Mouse (Mus musculus) left cerebral cortex, postnatal 25 days (tissue): Measurements from ENCODE around the gene P2ry6. TPM values are rescaled to one million over a fixed set of nuclear protein-coding genes. Genes with fewer than 3 reads are reported as not detected.
A peak's percentile ranks its signal among the peaks of the same experiment; 100 is the strongest.

Source experiments
- DNase-seq, 2 experiments: peaks; one replicate each; pipeline ENCODE4 v3.0.0; 2022; ENCODE audit warnings: low spot score in 2 of 2, mixed read lengths in 1 of 2
- intact Hi-C: fragments of 180-260 bp; cut with DNase I; formaldehyde crosslinking; loops from one replicate; pipeline ENCODE4 v1.15.1; 2025
- total RNA-seq, 2 experiments: library from RNA; stranded (reverse); gene quantifications; 2 replicates each; pipeline ENCODE4 v1.2.3; 2021

P2ry6 gene
- total RNA-seq, 2 experiments from 2014 or later, result 2.5 to 4.1 TPM

DNA sequence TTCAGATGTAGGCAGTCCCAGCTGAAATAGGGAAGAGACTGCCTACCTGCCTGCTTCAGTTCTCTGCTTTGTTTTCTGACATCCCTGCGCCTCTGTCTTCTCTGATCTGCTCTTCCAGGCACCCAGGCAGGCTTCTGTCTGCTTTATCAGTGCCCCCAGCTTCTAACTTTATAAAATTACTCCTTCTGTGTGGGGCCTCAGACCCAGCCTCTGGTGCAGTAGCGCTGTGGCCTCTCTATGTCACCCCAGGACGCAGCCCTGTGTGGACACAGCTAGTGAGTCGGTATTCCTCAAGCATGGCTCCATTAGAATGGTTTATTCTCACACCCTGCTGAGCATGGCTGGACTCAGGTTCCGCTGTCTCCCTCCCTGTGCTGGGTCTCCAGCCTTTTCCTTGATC, 24.4 kb downstream of the P2ry6 start:
- no peak for DNase-seq
- intact Hi-C loops, result no loop called here

GRCm38 (mm10) chr7:100944738-100945137, 29.7 kb downstream of the P2ry6 start:
- DNase-seq, result no peak
- intact Hi-C loops, result no loop called here

DNA sequence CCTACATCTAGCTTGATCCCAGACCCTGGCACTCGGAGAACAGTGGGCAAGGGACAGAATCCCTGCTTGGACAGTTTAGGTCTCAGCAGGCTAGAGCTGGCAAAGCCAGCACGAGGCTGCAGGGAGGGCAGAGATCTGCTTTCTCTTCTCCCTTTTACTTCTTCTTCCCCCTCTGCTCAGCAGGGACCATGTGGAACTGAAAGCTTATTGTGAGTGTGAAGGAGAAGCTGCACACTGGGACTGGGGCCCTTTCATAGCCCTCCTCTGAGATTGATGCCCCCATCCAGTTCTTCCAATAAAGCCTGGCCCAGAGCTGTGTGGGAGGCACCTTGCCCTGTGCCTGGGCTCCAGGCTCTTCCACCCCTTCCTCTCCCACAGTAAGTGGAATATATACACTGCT, 30.1 kb downstream of the P2ry6 start:
- no peak for DNase-seq
- intact Hi-C loops, result no loop called here

- intact Hi-C loops, result loop anchor here (1.0 kb wide), 1 partner anchor 108 kb away; no protein-coding TSS in a partner anchor
- DNase-seq, result peak; percentile 64 to 90
Observed at GRCm38 (mm10) chr7:100942789-100943615, 31.4 kb downstream of the P2ry6 start.

DNA sequence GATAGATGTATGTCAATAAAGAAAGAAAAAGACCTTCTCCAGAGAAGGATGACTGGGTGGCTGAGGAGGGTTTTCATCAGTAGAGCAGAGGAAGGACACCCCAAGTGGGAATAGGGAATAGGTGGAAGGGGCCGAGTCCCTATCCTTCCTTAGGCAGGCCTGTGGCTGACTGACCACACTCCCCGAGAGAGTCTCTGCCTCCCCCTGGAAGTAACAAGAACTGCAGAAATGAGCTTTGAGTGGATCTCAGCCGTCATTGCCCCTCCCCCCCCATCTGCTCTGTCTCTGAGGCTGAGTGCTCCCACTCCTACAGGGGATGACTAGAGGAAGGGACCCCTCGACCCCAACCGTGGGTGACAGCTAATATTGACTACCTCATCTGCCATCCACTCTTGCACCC, 33.3 kb downstream of the P2ry6 start:
- intact Hi-C loops, result no loop called here
- DNase-seq, result no peak

- no peak for DNase-seq
Observed at GRCm38 (mm10) chr7:100938106-100938505, 36.3 kb downstream of the P2ry6 start.

GRCm38 (mm10) chr7:100937481-100937880, 37.0 kb downstream of the P2ry6 start:
- intact Hi-C loops, result no loop called here
- DNase-seq, result no peak

More at GRCm38 (mm10) chr7:100938106-100938505, 36.3 kb downstream of the P2ry6 start:
- intact Hi-C loops, result no loop called here

- DNase-seq, result no peak
- intact Hi-C loops, result no loop called here
Observed at GRCm38 (mm10) chr7:100933520-100933919, 40.9 kb downstream of the P2ry6 start.

DNA sequence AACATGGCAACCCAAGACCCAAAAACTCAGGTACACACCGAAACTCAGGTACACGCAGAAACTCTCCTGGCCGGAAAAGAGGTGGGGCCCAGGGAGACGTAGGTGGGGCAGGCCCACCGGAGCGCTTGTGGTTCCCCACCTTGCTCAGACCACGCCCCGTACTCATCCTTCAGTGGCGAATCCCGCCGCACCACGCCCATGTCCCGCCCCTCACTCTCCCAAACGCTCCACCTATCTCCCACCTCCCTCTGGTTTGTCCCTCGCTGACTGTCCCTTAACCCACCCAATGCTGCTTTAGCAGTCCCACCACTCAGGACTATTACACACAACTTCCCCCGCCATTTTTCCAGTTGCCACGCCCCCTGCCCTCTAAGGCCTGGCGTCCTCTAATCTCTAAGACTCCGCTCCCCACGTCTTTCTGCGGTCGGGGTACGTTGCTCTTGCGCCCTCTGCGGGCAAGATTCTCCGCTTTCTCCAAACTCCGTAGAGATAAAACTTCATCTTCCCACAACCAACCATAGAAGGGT, 41.9 kb downstream of the P2ry6 start:
- peak; percentile 63 to 73 for DNase-seq
- intact Hi-C loops, result loop anchor here (1.0 kb wide), 1 partner anchor 25 kb away; no protein-coding TSS in a partner anchor

GRCm38 (mm10) chr7:100931926-100932480, 42.4 kb downstream of the P2ry6 start, which contains the start of gene Arhgef17:
Gene Arhgef17 (minus strand): TSS chr7:100932107.
- intact Hi-C loops, result loop anchor here (1.0 kb wide), 1 partner anchor 25 kb away; no protein-coding TSS in a partner anchor
- DNase-seq, result no peak

DNA sequence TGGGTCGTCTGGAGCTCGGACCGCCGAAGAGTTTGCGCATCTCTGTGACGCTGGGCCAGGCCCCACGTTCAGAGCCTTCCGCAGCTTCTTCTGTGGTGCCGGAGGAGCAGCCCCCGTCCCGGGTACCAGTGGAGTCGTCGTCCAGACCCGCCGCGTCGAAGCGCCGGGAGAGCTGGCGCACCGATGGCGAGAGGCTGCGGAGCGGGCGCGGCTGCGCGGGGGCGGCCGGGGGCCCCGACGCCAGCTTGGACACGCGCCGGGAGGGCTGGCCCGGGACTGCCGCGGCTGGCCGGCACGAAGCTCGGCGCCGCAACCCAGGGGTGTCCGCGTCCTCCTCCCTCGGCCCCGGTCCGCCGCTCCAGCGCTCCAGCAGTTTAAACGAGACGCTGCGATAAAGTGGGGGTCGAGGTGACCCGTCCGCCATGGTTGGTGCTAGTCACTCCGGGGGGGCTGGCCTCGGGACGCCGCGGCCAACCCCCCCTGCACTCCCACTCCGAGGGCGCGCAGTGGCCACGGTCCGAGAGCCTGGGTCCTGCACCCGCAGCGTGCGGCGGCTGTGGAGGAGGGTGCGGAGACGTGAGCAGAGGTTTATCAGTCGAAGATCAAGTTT, 43.0 kb downstream of the P2ry6 start:
- no peak for DNase-seq

DNA sequence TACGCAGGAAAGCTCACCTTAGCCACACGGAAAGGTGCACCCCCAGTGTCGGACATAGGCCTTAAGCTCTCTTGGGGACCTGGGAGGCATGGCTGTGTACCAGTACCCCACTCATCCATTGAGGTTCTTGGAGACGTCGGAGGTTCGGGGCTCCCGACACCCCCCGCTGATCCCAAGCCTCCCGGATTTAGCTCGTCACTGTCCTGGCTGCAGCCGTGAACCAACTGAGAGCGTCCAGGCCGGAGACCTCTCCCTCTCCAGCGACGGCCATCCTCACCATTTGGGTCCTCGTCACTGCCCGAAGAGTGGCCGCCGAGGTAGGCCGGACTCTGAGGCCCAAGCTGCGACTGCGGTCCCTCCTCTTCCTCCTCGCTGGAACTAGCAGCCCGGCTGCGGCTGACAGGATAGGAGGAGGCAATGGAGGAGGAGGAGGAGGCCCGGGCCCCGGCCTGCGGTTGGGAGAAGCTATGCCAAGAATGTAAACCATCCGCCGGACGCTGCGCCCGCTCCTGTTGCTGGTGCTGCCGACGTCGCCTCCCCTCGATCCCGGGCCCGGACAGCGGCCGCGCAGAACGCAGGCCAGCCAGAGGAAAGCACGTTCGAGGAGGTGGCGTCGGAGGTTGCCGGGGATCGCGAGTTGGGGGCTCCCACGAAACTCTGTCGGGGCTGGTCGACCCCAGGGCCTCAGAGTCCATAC, 43.7 kb downstream of the P2ry6 start:
- intact Hi-C loops, result no loop called here
- no peak for DNase-seq

More for the DNA sequence above, 43.0 kb downstream of the P2ry6 start:
- intact Hi-C loops, result no loop called here

- DNase-seq, result no peak
- intact Hi-C loops, result no loop called here
Observed at GRCm38 (mm10) chr7:100929639-100930303, 44.7 kb downstream of the P2ry6 start.

GRCm38 (mm10) chr7:100928456-100928855, 46.0 kb downstream of the P2ry6 start:
- intact Hi-C loops, result no loop called here
- DNase-seq, result no peak

GRCm38 (mm10) chr7:100927287-100928000, 47.0 kb downstream of the P2ry6 start:
- DNase-seq, result peak in 1 of 2 experiments; percentile 51
- intact Hi-C loops, result no loop called here

- DNase-seq, result peak in 1 of 2 experiments; percentile 82
- intact Hi-C loops, result no loop called here
Observed at GRCm38 (mm10) chr7:100926311-100926923, 48.0 kb downstream of the P2ry6 start.

DNA sequence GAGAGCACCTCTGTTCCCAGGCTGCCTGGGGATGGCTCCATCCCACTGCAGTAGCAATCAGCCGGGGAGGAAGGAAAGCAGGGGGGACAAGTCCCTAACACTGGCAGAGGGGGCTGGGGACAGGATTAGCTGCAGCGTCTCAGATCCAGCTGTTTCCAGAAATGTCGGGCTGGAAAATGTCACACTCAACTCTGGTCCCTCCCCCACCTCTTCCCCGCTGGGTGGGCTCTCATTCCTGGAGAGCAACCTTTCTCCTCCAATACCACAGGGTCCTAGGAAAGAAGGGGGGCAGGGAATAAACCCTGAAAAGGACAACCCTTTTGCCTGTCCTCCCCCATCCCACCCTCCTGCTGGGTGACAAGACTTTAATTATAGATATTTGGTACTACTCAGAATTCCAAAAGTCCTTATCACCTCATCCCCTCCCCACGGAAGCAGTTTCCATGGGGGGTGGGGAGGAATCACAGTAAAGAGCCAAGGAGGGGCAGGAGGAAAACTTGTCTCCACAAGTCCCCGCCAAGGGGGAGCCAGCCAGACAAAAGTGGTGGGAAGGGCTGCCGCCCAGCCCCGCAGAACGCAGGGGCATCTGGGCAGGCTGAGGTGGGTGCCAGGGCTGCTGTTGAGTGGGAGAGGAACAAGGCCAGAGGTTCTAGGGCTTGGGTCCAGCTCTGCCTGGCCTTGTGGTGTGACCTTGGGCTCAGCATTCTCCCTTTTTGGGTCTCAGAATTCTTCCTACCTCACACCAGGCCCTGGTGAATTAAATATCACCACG, 49.6 kb downstream of the P2ry6 start:
- no peak for DNase-seq
- intact Hi-C loops, result no loop called here
